Mouse (Mus musculus) gastrocnemius, postnatal 14 days (tissue): Measurements from ENCODE around the gene Ankrd33. TPM values are rescaled to one million over a fixed set of nuclear protein-coding genes. Genes with fewer than 3 reads are reported as not detected.
"Not testable (repeated sequence)": the region's sequence is repeated elsewhere in the genome, so short reads cannot be mapped to it uniquely, and the experiment has no call there.

Source experiments
- DNase-seq: peaks from one replicate; pipeline ENCODE4 v3.0.0; 2021; ENCODE audit warnings: mixed read lengths
- intact Hi-C: fragments of 180-260 bp; cut with DNase I; formaldehyde crosslinking; loops from one replicate; pipeline ENCODE4 v1.15.1; 2025; ENCODE audit warnings: low total_unique reads
- total RNA-seq, 2 experiments: library from RNA; stranded (reverse); gene quantifications; 2 replicates each; pipeline ENCODE4 v1.2.3; 2021

Gene Ankrd33
- total RNA-seq, 2 experiments from 2014 or later: not detected

GRCm38 (mm10) chr15:101082236-101082635 is 33.3 kb upstream of the Ankrd33 start:
- peak; percentile 40 for DNase-seq

GRCm38 (mm10) chr15:101084499-101084898 is 31.1 kb upstream of the Ankrd33 start:
- no peak for DNase-seq
- intact Hi-C loops: no loop called here

More at GRCm38 (mm10) chr15:101082236-101082635, 33.3 kb upstream of the Ankrd33 start:
- intact Hi-C loops: no loop called here

- no peak for DNase-seq
- intact Hi-C loops: no loop called here
These were observed 29.1 kb upstream of the Ankrd33 start for GRCm38 (mm10) chr15:101086451-101086850.

GRCm38 (mm10) chr15:101086956-101087355 is 28.6 kb upstream of the Ankrd33 start:
- DNase-seq: peak; percentile 63
- intact Hi-C loops: no loop called here

GRCm38 (mm10) chr15:101088291-101088690 is 27.3 kb upstream of the Ankrd33 start:
- intact Hi-C loops: no loop called here
- no peak for DNase-seq

DNA sequence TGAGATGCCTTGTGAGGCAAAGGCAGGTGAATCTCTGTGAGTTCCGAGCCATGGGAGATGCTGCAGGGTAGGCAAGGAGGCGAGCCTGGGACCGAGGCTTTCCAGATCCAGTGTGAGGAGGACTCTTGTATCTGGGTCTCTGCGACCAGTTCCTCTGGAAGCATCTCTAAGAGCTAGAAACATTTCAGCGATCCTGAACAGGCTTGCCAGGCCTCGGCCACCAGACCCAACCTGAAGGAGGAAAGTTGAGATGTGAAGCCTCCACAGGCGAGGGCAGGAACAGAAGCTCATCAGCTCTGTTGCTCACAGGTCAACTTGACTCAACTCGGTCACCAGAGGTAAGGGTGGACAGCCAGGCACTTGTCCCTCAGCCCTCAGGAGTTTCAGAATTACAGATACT is 24.0 kb upstream of the Ankrd33 start:
- no peak for DNase-seq
- intact Hi-C loops: no loop called here

DNA sequence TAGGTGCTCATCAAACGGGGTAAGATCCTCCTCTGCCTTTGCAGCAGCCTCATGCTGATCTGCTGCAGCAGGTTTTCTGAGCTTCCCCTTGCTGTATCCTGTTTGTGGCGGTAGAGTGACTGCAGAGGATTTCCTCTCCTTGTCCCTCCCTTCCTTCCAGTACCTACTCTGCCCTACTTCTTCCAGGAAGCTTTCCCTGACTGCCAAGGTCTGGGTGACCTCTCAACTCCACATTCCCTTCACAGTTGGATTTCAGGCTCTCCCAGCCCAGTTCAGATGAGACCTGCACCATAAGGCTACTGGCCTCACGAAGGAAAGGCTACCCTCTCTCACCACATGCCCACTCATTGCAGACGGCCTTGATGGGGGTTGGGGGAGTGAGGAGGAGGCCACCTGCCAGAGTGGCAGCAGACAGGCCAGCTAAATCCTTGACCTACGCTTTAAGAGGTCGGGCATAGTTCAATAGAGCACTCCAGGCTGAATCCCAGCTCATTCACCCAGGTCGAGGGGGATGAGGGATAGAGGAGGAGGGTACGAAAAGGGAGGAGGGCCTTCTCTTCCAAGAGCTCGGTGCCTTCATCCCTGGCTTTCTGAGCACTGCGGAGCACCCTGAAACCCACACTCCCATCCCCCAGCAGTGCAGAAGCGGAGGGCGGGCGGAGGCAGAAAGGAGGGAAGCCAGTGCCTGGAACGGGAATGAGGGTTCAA is 23.3 kb upstream of the Ankrd33 start:
- intact Hi-C loops: no loop called here
- no peak for DNase-seq

DNA sequence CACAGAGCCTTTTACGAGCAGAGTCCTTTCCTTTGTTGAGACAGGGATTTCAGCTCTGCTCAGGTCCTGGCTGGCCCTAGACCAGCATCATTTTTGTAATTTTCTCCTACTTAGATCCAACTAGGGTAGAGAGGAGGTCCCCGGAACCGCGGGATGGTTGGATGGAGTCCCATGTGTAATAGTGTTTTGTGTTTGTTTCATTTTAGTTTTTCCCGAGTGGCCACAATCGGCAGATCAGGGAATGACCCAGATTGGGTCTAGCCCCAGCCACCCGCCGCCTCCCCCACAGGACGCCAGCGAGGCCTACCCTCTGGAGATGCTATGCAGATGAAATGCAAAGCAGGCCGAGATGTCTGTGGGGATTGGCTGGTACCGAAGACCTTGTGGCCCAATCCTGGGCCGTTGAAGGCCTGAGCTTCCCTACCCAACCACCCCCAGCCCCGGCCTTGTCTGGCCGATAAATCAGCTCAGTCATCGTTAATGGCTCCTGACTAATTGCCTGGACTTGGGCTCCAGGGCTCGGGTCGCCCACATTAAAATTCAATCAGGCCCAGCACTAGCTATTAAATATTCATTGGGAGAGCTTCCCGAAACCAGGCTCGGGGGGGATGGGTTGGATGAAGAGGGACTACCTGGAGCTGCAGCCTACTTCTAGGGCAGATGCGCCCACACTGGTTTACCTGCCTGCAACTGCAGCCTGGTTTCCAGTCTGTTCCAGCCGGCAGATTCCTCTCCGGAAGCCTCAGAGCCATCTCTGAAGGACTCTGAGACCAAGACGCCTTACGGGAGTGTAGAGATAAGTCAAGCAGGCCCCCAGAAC is 22.5 kb upstream of the Ankrd33 start:
- no peak for DNase-seq
- intact Hi-C loops: no loop called here

DNA sequence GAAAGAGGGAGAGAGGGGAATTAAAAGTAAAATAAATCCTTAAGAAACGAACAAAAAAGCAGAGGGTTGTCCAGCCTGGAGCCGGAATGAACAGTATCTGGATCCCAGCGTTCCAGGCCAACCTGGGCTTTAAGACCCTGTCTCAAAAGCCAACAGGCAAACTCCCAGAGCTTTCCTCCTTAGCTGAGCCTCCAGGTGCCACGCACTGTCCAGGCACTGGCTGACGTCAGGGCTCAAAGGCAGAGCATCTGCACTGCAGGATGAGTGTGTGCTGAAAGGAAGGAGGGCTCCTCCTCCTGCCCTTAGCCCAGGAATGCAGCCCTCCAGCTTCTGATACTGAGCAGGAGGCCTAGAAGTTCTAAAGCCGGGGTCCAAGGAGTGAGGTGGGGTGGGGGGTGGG is 21.6 kb upstream of the Ankrd33 start:
- intact Hi-C loops: no loop called here
- DNase-seq: no peak

DNA sequence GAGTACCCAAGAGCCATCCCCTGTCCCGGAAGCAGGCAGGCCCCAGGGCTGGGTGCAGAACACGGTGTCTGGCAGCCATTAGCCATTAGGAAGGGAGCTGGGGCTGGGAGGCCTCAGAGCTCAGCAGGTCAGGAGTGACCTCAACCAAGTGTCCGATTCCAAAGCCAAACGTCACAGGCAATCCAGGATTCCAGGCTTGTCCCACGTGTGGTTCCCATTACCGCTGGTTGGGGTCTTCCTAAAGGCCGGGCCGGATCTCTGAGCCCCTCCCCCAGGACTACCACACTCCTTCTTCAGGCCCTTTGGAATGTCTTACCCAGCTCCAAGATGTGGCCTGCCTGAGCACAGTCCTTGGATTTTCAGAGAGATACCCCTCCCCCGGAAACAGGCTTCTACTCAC is 20.6 kb upstream of the Ankrd33 start:
- intact Hi-C loops: no loop called here

DNA sequence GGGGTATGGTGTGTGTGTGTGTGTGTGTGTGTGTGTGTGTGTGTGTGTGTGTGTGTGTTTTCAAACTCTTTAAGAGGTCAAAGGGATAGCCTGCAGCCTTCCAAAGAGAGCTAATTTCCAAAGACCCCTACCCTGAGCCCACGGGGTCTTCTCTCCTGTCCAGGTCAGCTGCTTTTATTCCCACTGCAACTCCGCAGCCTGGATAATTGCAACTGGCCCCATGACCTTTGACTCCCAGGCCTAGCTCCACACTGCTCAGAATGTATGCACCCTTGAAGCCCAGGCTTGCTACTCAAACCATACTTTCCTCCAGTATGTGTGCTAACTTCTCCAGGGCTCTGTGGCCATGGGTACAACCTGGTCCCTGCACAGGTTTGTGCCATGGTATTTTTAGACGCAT is 20.2 kb upstream of the Ankrd33 start:
- no peak for DNase-seq
- intact Hi-C loops: no loop called here

More for the DNA sequence above, 20.6 kb upstream of the Ankrd33 start:
- no peak for DNase-seq

- intact Hi-C loops: no loop called here
- DNase-seq: peak; percentile 48
These were observed 17.4 kb upstream of the Ankrd33 start for GRCm38 (mm10) chr15:101097985-101098651.

DNA sequence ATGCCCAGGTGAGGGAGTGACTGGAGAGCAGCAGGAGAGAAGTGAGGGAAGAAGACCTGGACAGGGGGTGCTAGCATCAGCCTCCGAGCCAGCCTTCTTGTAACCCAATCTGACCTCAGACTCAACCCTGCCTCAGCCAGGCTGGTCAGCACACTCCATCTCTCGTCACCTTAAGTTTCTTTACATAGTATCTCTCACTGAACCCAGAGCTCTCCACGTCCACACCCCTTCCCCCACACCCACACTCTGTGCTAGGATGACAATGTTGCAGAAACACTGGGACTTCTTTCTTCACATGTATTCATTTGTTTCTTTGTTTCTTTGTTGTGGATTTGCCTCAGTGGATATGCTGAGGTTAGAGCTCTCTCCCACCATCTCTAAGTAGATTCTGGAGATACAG is 14.6 kb upstream of the Ankrd33 start:
- no peak for DNase-seq
- intact Hi-C loops: no loop called here

DNA sequence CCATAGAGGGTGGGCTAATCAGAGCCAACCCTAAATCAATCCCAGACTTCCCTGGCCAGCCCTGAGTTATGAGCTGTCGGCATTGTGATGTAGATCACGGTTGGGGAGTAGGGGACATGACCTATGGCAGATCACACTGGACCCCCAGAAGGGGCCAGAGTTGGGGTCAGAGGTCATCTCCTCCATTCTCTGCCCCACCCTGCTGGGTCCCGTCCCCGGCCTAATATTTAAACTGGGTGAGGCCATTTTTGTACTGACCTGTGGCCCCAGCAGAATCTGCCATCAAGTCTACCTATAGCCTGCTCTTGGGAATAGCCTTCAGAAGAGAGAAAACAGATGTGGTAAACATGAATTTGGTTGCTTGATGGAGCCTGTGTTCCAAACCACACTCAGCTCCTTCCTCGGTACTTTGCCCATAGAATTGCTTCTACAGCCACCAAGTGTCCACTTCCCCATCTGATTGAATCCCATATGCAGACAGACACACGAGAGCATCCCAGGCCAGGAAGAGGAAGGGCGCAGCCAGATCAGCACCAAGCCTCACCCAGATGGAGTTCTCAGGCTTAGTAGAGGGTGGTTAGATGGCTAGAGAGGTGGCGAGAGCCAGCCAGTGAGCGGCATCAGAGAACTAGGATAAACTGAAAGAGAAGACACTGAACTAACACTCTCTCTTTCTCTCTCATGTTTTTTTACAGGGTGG is 11.8 kb upstream of the Ankrd33 start:
- intact Hi-C loops: no loop called here
- no peak for DNase-seq

- DNase-seq: peak; percentile 77
- intact Hi-C loops: no loop called here
These were observed 10.0 kb upstream of the Ankrd33 start for GRCm38 (mm10) chr15:101105496-101105994.

GRCm38 (mm10) chr15:101106011-101106410 is 9.5 kb upstream of the Ankrd33 start:
- DNase-seq: no peak
- intact Hi-C loops: no loop called here

DNA sequence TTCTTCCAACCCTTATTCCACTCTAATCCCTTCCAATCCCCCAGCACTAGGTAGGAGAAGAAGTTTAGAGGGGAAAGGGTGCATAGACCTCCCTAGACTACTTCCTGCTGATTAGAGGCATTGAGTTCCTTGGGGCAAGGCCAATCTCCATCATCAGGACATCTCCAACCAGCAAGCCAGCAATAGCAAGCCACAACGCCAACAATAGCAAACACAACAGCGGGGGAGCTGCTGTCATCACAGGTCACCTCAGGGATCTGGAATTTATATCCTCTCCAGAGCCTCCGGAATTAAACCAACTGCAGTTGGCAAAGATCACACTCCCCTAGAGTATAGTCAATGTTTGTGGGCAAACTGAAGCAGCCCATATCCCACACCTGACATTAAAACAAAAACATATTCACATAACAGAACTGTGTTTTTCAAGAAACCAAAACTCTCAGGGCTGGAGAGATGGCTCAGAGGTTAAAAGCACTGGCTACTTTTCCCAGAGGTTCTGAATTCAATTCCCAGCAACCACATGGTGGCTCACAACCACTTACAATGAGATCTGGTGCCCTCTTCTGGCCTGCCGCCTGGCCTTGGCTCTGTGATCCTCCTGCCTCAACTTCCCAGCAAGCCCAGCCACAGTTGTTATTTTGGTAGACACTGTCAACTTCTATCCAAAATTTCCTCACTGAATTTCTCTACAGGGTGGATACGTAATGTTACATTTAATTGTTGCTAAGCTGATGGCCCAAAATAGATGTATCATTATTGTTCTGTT is 7.5 kb upstream of the Ankrd33 start:
- intact Hi-C loops: no loop called here
- no peak for DNase-seq

- intact Hi-C loops: no loop called here
- DNase-seq: peak; percentile 45
These were observed 2.4 kb upstream of the Ankrd33 start for GRCm38 (mm10) chr15:101113176-101113575.

GRCm38 (mm10) chr15:101113778-101114177 is 1.8 kb upstream of the Ankrd33 start:
- intact Hi-C loops, DNase-seq: not testable (repeated sequence)
